Mouse (Mus musculus) ES-Bruce4 (cell line): ENCODE measurements around the gene Dnajc6.

Experiments used
- CTCF ChIP-seq: IDR thresholded peaks from one replicate; pipeline ENCODE4 v1.8.1; 2011; ENCODE audit warnings: low read depth, low read length
- EP300 ChIP-seq: IDR thresholded peaks from 2 replicates; pipeline ENCODE4 v1.6.1; 2011; ENCODE audit warnings: low read depth, low read length; ENCODE audit not compliant: insufficient read depth
- POLR2A ChIP-seq: IDR thresholded peaks from one replicate; pipeline ENCODE4 v1.8.1; 2011; ENCODE audit warnings: low read length; ENCODE audit not compliant: insufficient read depth

DNA sequence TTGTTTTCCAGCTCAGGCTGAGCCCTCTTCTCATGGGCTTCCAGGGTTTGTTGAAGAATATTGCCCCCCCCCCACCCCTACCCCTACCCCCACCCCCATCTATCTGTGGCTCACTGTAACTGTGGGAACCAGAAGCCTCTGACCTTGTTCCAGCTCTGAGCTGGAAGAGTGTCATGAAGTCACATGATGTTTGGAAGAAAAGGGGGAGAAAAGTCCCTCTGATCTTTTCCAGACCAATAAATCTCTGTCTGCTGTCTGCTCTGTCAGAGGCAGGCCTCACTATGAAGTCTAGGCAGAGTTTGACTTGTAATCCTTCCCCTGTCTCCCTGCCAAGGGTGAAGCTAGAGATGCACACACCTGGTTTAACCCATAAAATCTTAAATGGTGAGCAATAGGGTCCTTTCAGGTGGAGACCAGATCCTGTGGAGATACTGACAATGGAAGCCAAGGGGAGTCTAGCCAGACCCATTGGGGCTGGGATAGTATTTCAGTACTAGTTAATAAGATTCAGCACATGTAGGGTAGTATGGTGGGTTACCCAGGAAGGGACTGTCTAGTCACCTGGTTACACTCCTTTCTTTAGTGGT is 2.7 kb upstream of the Dnajc6 start:
- TF ChIP-seq POLR2A (no peak), CTCF (no peak), EP300 (no peak)
